Mouse (Mus musculus) hindbrain, embryonic 14.5 days (tissue): Measurements from ENCODE around the gene Man2b1. TPM values are rescaled to one million over a fixed set of nuclear protein-coding genes. Genes with fewer than 3 reads are reported as not detected.
"Not testable (repeated sequence)": the region's sequence is repeated elsewhere in the genome, so short reads cannot be mapped to it uniquely, and the experiment has no call there.

Experiments
- ATAC-seq: fragments of 200-750 bp; cut with Nextera tagmentation; 2 replicates; pipeline ENCODE4 v1.8.0; 2017; ENCODE audit warnings: moderate number of reproducible peaks, mild to moderate bottlenecking, moderate TSS enrichment, moderate library complexity; ENCODE audit not compliant: low FRiP score
- DNase-seq: peaks from one replicate; pipeline ENCODE4 v3.0.0-alpha.2; 2015; ENCODE audit warnings: low spot score
- H3K27ac ChIP-seq: fragments of 300-500 bp; sonication (generic); 2 replicates; pipeline ENCODE4 v1.5.1; 2014; ENCODE audit warnings: mild to moderate bottlenecking, moderate library complexity
- H3K27me3 ChIP-seq: fragments of 300-500 bp; sonication (generic); 2 replicates; pipeline ENCODE4 v1.6.1; 2014; ENCODE audit warnings: mild to moderate bottlenecking, low read length, mixed read lengths; ENCODE audit not compliant: control insufficient read depth, insufficient read depth
- H3K36me3 ChIP-seq: fragments of 300-500 bp; sonication (generic); replicated peaks from 2 replicates; pipeline ENCODE4 v1.6.1; 2014; ENCODE audit not compliant: control insufficient read depth, insufficient read depth
- H3K4me1 ChIP-seq: fragments of 300-500 bp; sonication (generic); replicated peaks from 2 replicates; pipeline ENCODE4 v1.6.1; 2014; ENCODE audit warnings: antibody characterized with exemption, low read length, mixed read lengths; ENCODE audit not compliant: control insufficient read depth, insufficient read depth
- H3K4me2 ChIP-seq: fragments of 300-500 bp; sonication (generic); replicated peaks from 2 replicates; pipeline ENCODE4 v1.6.1; 2014; ENCODE audit warnings: mild to moderate bottlenecking, moderate library complexity
- H3K4me3 ChIP-seq: fragments of 300-500 bp; sonication (generic); replicated peaks from 2 replicates; pipeline ENCODE4 v1.5.1; 2014; ENCODE audit warnings: mild to moderate bottlenecking, low read length
- H3K9ac ChIP-seq: fragments of 300-500 bp; sonication (generic); 2 replicates; pipeline ENCODE4 v1.6.1; 2014
- H3K9me3 ChIP-seq: fragments of 300-500 bp; sonication (generic); 2 replicates; pipeline ENCODE4 v1.6.1; 2016; ENCODE audit warnings: low read length; ENCODE audit not compliant: control insufficient read depth
- WGBS: fragments of 180-500 bp; shearing (Covaris S2); extraction: QIAGEN DNeasy Blood & Tissue Kit; methylation state at CpG from one replicate; pipeline ENCODE4 v1.1.7; 2014; 5-methylcytosine and 5-hydroxymethylcytosine counted together
- polyA plus RNA-seq: library from polyadenylated mRNA; unstranded; fragments of >200 nt; fragmentation: Nextera tagmentation; extraction: Ambion mirVana; gene quantifications from 2 replicates; pipeline ENCODE4 v1.2.1, GENCODE M21; 2014

The Man2b1 gene
- polyA plus RNA-seq, 1 experiment from 2014 or later = 20.1 TPM

GRCm38 (mm10) chr8:85096850-85097249 is 13.8 kb downstream of the Man2b1 start:
- Histone ChIP-seq H3K9me3 (no peaks in the 10 kb centered on the region), H3K4me2 (no peak overlapping the region), H3K4me1 (no peaks in the 10 kb centered on the region), H3K4me3 (no peak overlapping the region), H3K9ac (no peak overlapping the region), H3K27ac (no peak overlapping the region), H3K36me3 (peaks cover 52% of the 10 kb centered on the region), H3K27me3 (no peaks in the 10 kb centered on the region)
- ATAC-seq (no peak), DNase-seq (no peak)
- WGBS = 92% methylated on average over 4 of the region's 4 CpGs

DNA sequence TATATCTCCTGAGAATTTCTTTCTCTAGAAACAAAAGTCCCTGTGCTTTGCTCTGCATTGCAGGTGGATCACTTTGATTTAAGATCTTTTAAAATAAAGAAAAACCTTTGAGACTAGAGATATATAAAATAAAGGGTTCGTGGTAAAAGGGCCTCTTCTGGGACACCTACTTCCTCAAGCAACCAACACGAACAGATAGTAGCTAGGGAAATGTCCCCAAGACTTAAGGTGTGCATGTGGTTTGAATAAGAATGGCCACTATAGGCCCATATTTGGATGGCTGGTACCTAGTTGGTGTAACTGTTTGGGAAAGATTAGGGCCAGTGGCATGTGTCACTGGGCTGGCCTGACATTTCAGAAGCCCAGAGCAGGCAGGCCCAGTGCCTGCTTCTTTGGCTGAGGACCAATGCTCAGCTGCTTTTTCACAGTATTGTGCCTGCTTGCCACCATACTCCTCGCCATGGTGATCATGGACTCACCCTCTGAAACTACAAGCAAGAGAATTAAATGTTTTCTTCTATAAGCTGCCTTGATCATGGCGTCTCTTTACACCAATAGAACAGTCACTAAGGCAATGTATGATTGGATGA is 17.1 kb downstream of the Man2b1 start:
- H3K4me3 ChIP-seq = no peak overlapping the region
- ATAC-seq (no peak), DNase-seq (no peak)
- WGBS = 93% methylated on average over 4 of the region's 4 CpGs
- H3K9me3 ChIP-seq = no peaks in the 10 kb centered on the region
- H3K4me2 ChIP-seq = no peak overlapping the region
- no peak overlapping the region for H3K27ac ChIP-seq
- H3K9ac ChIP-seq = no peak overlapping the region
- H3K36me3 ChIP-seq = peaks cover 38% of the 10 kb centered on the region
- no peaks in the 10 kb centered on the region for H3K4me1 ChIP-seq
- H3K27me3 ChIP-seq = no peaks in the 10 kb centered on the region

- no peak for DNase-seq
These were observed 30.2 kb downstream of the Man2b1 start for GRCm38 (mm10) chr8:85113241-85113640.

DNA sequence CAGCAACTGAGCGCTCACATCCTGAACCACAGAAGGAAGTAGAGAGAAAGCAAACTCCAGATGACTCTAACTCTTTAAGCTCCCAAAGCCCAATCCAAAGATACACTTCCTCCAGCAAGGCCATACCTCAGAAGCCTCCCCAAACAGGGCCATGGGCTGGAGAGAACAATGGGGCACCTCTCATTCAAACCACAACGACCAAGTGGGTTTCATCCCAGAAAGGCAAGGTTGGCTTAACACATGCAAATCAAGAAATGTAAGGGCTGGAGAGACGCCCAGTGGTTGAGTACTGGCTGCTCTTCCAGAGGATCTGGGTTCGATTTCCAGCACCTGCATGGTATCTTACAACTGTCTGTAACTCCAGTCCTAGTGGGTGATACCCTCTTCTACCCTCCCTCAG is 32.4 kb downstream of the Man2b1 start:
- no peak for ATAC-seq
- Histone ChIP-seq H3K36me3 (peaks cover 15% of the 10 kb centered on the region), H3K27me3 (no peaks in the 10 kb centered on the region), H3K4me3 (no peak overlapping the region), H3K4me2 (no peak overlapping the region), H3K27ac (no peak overlapping the region), H3K9me3 (no peaks in the 10 kb centered on the region), H3K9ac (no peak overlapping the region), H3K4me1 (0 out of 2 replicates have a peak, but pooled peaks cover 3% of the 10 kb centered on the region)
- DNase-seq = no peak
- 75% methylated on average over 4 of the region's 4 CpGs for WGBS

More at GRCm38 (mm10) chr8:85113241-85113640, 30.2 kb downstream of the Man2b1 start:
- H3K9ac ChIP-seq = no peak overlapping the region
- ATAC-seq = no peak
- H3K27ac ChIP-seq = no peak overlapping the region
- H3K9me3 ChIP-seq = no peaks in the 10 kb centered on the region
- H3K4me1 ChIP-seq = no peaks in the 10 kb centered on the region
- H3K4me2 ChIP-seq = no peak overlapping the region
- H3K4me3 ChIP-seq = no peak overlapping the region
- 96% methylated on average over 10 of the region's 10 CpGs for WGBS
- peaks cover 30% of the 10 kb centered on the region for H3K36me3 ChIP-seq
- H3K27me3 ChIP-seq = no peaks in the 10 kb centered on the region

GRCm38 (mm10) chr8:85116984-85117383 is 33.9 kb downstream of the Man2b1 start:
- Histone ChIP-seq H3K4me1 (0 out of 2 replicates have a peak, but pooled peaks cover 3% of the 10 kb centered on the region), H3K27ac (no peak overlapping the region), H3K9me3 (no peaks in the 10 kb centered on the region), H3K4me2 (no peak overlapping the region), H3K4me3 (no peak overlapping the region), H3K9ac (no peak overlapping the region), H3K36me3 (no peaks in the 10 kb centered on the region; the same call in 1 of the 2 replicates), H3K27me3 (no peaks in the 10 kb centered on the region)
- no peak for DNase-seq
- WGBS = 95% methylated on average over 7 of the region's 7 CpGs
- ATAC-seq = no peak

GRCm38 (mm10) chr8:85119052-85119981 is 36.2 kb downstream of the Man2b1 start:
- Histone ChIP-seq H3K9ac (peak overlapping the region; percentile 76), H3K36me3 (no peaks in the 10 kb centered on the region), H3K4me2 (peak overlapping the region; percentile 70), H3K27me3 (no peaks in the 10 kb centered on the region), H3K27ac (peak overlapping the region; percentile 48), H3K9me3 (no peaks in the 10 kb centered on the region), H3K4me3 (peak overlapping the region; percentile 57), H3K4me1 (0 out of 2 replicates have a peak, but pooled peaks cover 3% of the 10 kb centered on the region)
- WGBS = 8% methylated on average over 37 of the region's 37 CpGs
- DNase-seq = peak; percentile 84
- peak; percentile 86 for ATAC-seq

DNA sequence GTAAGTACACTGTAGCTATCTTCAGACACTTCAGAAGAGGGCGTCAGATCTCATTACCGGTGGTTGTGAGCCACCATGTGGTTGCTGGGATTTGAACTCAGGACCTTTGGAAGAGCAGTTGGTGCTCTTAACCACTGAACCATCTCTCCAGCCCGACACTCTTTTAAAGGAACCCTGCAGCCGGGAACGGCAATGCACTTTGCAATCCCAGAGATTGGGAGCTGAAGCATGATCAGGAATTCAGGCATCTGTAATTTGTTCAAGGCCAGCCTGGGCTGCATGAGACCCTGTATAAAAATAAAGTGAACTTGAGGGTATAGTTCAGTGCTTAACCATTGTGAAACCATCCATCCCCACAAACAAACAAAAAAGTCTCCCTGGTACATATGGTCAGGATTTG is 37.2 kb downstream of the Man2b1 start:
- ATAC-seq, H3K4me3 ChIP-seq: not testable (repeated sequence)
- 83% methylated on average over 5 of the region's 5 CpGs for WGBS

GRCm38 (mm10) chr8:85122995-85123394 is 39.9 kb downstream of the Man2b1 start, which contains the start of gene Zfp791:
TSS of gene Zfp791 (minus strand) at chr8:85123095.
- Histone ChIP-seq H3K27ac (no peak within 1 kb of the TSS), H3K9me3 (no peaks in the 10 kb centered on the region), H3K36me3 (no peaks in the 10 kb centered on the region), H3K27me3 (no peaks in the 10 kb centered on the region), H3K4me3 (no peak within 1 kb of the TSS), H3K4me1 (0 out of 2 replicates have a peak, but pooled peaks cover 3% of the 10 kb centered on the region), H3K9ac (no peak within 1 kb of the TSS), H3K4me2 (no peak within 1 kb of the TSS)
- ATAC-seq (no peak), DNase-seq (no peak)
- WGBS = 76% methylated on average over 3 of the region's 3 CpGs

More for the DNA sequence above, 37.2 kb downstream of the Man2b1 start:
- H3K4me1 ChIP-seq, H3K9me3 ChIP-seq, DNase-seq, H3K27me3 ChIP-seq, H3K4me2 ChIP-seq, H3K27ac ChIP-seq, H3K36me3 ChIP-seq, H3K9ac ChIP-seq: not testable (repeated sequence)

GRCm38 (mm10) chr8:85123691-85124090 is 40.6 kb downstream of the Man2b1 start:
- H3K9ac ChIP-seq = no peak overlapping the region
- no peaks in the 10 kb centered on the region for H3K27me3 ChIP-seq
- no peak overlapping the region for H3K4me2 ChIP-seq
- WGBS = 94% methylated on average over 8 of the region's 8 CpGs
- no peaks in the 10 kb centered on the region for H3K9me3 ChIP-seq
- DNase-seq (peak; percentile 19), ATAC-seq (no peak)
- no peak overlapping the region for H3K4me3 ChIP-seq
- 0 out of 2 replicates have a peak, but pooled peaks cover 3% of the 10 kb centered on the region for H3K4me1 ChIP-seq
- no peak overlapping the region for H3K27ac ChIP-seq
- no peaks in the 10 kb centered on the region for H3K36me3 ChIP-seq
